Mouse (Mus musculus): ENCODE results near the gene Slc7a7. TPM values are rescaled to one million over a fixed set of nuclear protein-coding genes. Genes with fewer than 3 reads are reported as not detected.

The Slc7a7 gene
- polyA plus RNA-seq, 1 experiment: 19.5 TPM

DNA sequence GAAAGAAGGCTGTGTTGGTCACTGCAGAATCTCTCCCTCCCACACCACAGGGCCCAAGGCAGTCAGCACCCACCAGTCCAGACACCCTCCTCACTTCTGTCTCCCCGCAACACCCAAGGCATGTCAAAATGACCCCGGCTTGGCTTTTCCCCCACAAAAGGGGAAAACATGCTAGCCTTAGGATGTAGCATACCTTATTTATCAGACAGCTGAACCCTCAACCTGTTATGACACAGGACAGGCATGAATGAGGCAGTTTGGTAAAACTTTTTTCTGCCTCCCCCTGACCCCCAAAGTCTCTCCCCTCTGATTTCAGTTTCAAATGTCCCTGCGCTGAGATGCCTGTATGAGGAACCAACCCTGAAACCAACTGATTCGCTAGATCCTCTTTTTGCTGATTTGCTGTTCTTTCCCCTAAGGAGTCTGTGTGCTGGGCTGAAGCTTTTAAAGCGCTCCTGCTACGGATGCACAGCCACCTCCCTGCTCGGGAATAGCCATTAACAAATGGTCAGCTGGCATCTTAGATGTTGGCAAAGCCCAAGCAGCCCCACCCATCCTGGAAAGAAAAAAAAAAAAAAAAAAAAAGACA, 8.4 kb downstream of the Slc7a7 start:
- Histone ChIP-seq H3K27me3 (ENCODE audit: control insufficient read depth, insufficient read depth, low read length) (no peaks in the 10 kb centered on the region), H3K4me3 (ENCODE audit: control insufficient read depth, low read depth, low read length) (no peak overlapping the region), H3K36me3 (ENCODE audit: control insufficient read depth, insufficient read depth, low read length) (no peaks in the 10 kb centered on the region), H3K4me1 (ENCODE audit: control insufficient read depth, insufficient read depth, low read length) (peaks cover 2% of the 10 kb centered on the region; the same call in 1 of the 2 replicates), H3K27ac (ENCODE audit: control insufficient read depth, insufficient read depth, low read depth, low read length) (no peak overlapping the region)
- TF ChIP-seq POLR2A (IDR thresholded peaks at IDR 0.05; ENCODE audit: control insufficient read depth, low read depth, low read length): no peak
- no peak for TF ChIP-seq CTCF (IDR thresholded peaks at IDR 0.05; ENCODE audit: control insufficient read depth, insufficient read depth, insufficient replicate concordance, low read depth, low read length)

- H3K4me3 ChIP-seq (ENCODE audit: control insufficient read depth, low read depth, low read length): no peak overlapping the region
- no peak overlapping the region for H3K27ac ChIP-seq (ENCODE audit: control insufficient read depth, insufficient read depth, low read depth, low read length)
- TF ChIP-seq CTCF (IDR thresholded peaks at IDR 0.05; ENCODE audit: control insufficient read depth, insufficient read depth, insufficient replicate concordance, low read depth, low read length) (no peak), POLR2A (IDR thresholded peaks at IDR 0.05; ENCODE audit: control insufficient read depth, low read depth, low read length) (no peak)
- H3K27me3 ChIP-seq (ENCODE audit: control insufficient read depth, insufficient read depth, low read length): no peaks in the 10 kb centered on the region
- no peaks in the 10 kb centered on the region for H3K4me1 ChIP-seq (ENCODE audit: control insufficient read depth, insufficient read depth, low read length)
- H3K36me3 ChIP-seq (ENCODE audit: control insufficient read depth, insufficient read depth, low read length): no peaks in the 10 kb centered on the region
Observed at GRCm38 (mm10) chr14:54408336-54409056, 9.1 kb downstream of the Slc7a7 start.

- peaks cover under 1% of the 10 kb centered on the region; the same call in 1 of the 2 replicates for H3K4me1 ChIP-seq (ENCODE audit: control insufficient read depth, insufficient read depth, low read length)
- H3K27ac ChIP-seq (ENCODE audit: control insufficient read depth, insufficient read depth, low read depth, low read length): no peak overlapping the region
- no peak overlapping the region for H3K4me3 ChIP-seq (ENCODE audit: control insufficient read depth, low read depth, low read length)
- H3K36me3 ChIP-seq (ENCODE audit: control insufficient read depth, insufficient read depth, low read length): no peaks in the 10 kb centered on the region
- H3K27me3 ChIP-seq (ENCODE audit: control insufficient read depth, insufficient read depth, low read length): no peaks in the 10 kb centered on the region
- TF ChIP-seq CTCF (IDR thresholded peaks at IDR 0.05; ENCODE audit: control insufficient read depth, insufficient read depth, insufficient replicate concordance, low read depth, low read length): no peak
- no peak for TF ChIP-seq POLR2A (IDR thresholded peaks at IDR 0.05; ENCODE audit: control insufficient read depth, low read depth, low read length)
Observed at GRCm38 (mm10) chr14:54401723-54402122, 15.9 kb downstream of the Slc7a7 start.

DNA sequence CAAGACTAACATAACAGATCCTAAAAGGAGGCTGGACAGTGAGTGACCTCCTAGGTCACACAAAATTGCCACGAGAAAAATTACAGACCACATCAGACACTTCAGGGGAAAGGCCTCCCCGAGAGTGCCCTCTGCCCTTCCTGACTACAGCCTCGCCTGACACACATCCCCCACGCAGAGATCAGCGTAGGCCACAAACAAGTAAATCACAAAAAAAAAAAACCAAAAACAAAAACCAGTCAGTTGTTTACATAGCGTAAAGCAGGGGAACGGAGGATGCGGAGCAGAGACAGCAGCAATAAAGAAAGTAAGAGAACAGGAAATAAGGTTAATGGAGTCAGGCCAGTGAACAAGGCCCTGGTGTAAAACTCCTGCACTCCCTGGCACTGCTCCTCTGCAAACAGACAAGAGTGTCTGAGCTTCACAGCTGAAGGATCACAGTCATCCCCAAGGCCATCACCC, 18.6 kb downstream of the Slc7a7 start:
- TF ChIP-seq POLR2A (IDR thresholded peaks at IDR 0.05; ENCODE audit: control insufficient read depth, low read depth, low read length) (no peak), CTCF (IDR thresholded peaks at IDR 0.05; ENCODE audit: control insufficient read depth, insufficient read depth, insufficient replicate concordance, low read depth, low read length) (no peak)
- Histone ChIP-seq H3K4me1 (ENCODE audit: control insufficient read depth, insufficient read depth, low read length) (peaks cover 7% of the 10 kb centered on the region), H3K27me3 (ENCODE audit: control insufficient read depth, insufficient read depth, low read length) (no peaks in the 10 kb centered on the region), H3K27ac (ENCODE audit: control insufficient read depth, insufficient read depth, low read depth, low read length) (no peak overlapping the region; the same call in 1 of the 2 replicates), H3K4me3 (ENCODE audit: control insufficient read depth, low read depth, low read length) (no peak overlapping the region), H3K36me3 (ENCODE audit: control insufficient read depth, insufficient read depth, low read length) (no peaks in the 10 kb centered on the region)

GRCm38 (mm10) chr14:54398528-54398916, 19.1 kb downstream of the Slc7a7 start:
- H3K27ac ChIP-seq (ENCODE audit: control insufficient read depth, insufficient read depth, low read depth, low read length): no peak overlapping the region
- peaks cover 7% of the 10 kb centered on the region for H3K4me1 ChIP-seq (ENCODE audit: control insufficient read depth, insufficient read depth, low read length)
- H3K27me3 ChIP-seq (ENCODE audit: control insufficient read depth, insufficient read depth, low read length): no peaks in the 10 kb centered on the region
- H3K4me3 ChIP-seq (ENCODE audit: control insufficient read depth, low read depth, low read length): no peak overlapping the region
- TF ChIP-seq CTCF (IDR thresholded peaks at IDR 0.05; ENCODE audit: control insufficient read depth, insufficient read depth, insufficient replicate concordance, low read depth, low read length) (no peak), POLR2A (IDR thresholded peaks at IDR 0.05; ENCODE audit: control insufficient read depth, low read depth, low read length) (no peak)
- no peaks in the 10 kb centered on the region for H3K36me3 ChIP-seq (ENCODE audit: control insufficient read depth, insufficient read depth, low read length)

GRCm38 (mm10) chr14:54397872-54398527, 19.6 kb downstream of the Slc7a7 start:
- H3K27me3 ChIP-seq (ENCODE audit: control insufficient read depth, insufficient read depth, low read length): no peaks in the 10 kb centered on the region
- peaks cover 7% of the 10 kb centered on the region for H3K4me1 ChIP-seq (ENCODE audit: control insufficient read depth, insufficient read depth, low read length)
- TF ChIP-seq POLR2A (IDR thresholded peaks at IDR 0.05; ENCODE audit: control insufficient read depth, low read depth, low read length): no peak
- no peaks in the 10 kb centered on the region for H3K36me3 ChIP-seq (ENCODE audit: control insufficient read depth, insufficient read depth, low read length)
- no peak overlapping the region for H3K4me3 ChIP-seq (ENCODE audit: control insufficient read depth, low read depth, low read length)
- no peak overlapping the region for H3K27ac ChIP-seq (ENCODE audit: control insufficient read depth, insufficient read depth, low read depth, low read length)

DNA sequence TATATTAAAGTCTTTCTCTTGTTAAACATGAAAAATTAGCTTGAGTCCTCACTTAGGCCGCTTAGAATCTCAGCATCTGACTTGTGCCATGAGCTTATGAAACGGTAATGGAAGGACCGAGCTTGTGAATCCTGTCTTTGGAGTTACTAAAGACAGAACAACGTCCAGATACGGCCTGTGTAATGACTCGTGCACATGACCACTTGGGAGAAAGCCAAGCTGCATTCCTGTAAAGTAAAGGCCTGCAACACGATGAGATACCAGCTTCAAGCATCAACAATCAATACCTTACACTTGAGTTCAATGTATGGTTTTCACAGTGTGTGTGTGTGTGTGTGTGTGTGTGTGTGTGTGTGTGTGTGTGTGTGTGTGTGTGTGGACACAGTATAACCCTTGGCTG, 20.9 kb downstream of the Slc7a7 start:
- no peak for TF ChIP-seq POLR2A (IDR thresholded peaks at IDR 0.05; ENCODE audit: control insufficient read depth, low read depth, low read length)
- no peak for TF ChIP-seq CTCF (IDR thresholded peaks at IDR 0.05; ENCODE audit: control insufficient read depth, insufficient read depth, insufficient replicate concordance, low read depth, low read length)
- Histone ChIP-seq H3K27me3 (ENCODE audit: control insufficient read depth, insufficient read depth, low read length) (no peaks in the 10 kb centered on the region), H3K4me3 (ENCODE audit: control insufficient read depth, low read depth, low read length) (no peak overlapping the region), H3K27ac (ENCODE audit: control insufficient read depth, insufficient read depth, low read depth, low read length) (no peak overlapping the region), H3K36me3 (ENCODE audit: control insufficient read depth, insufficient read depth, low read length) (no peaks in the 10 kb centered on the region), H3K4me1 (ENCODE audit: control insufficient read depth, insufficient read depth, low read length) (peaks cover 7% of the 10 kb centered on the region)

Measured in testis, adult 2 months (tissue).